Mouse (Mus musculus) heart, postnatal 4 days (tissue): ENCODE measurements around the gene Vmn2r24. TPM values are rescaled to one million over a fixed set of nuclear protein-coding genes. Genes with fewer than 3 reads are reported as not detected.
"Not testable (repeated sequence)": the region's sequence is repeated elsewhere in the genome, so short reads cannot be mapped to it uniquely, and the experiment has no call there.

Experiments
- DNase-seq: peaks from one replicate; pipeline ENCODE4 v3.0.0; 2021
- total RNA-seq, 2 experiments: library from RNA; stranded (reverse); gene quantifications; 2 replicates each; pipeline ENCODE4 v1.2.3; 2021

The Vmn2r24 gene
- not detected for total RNA-seq

DNA sequence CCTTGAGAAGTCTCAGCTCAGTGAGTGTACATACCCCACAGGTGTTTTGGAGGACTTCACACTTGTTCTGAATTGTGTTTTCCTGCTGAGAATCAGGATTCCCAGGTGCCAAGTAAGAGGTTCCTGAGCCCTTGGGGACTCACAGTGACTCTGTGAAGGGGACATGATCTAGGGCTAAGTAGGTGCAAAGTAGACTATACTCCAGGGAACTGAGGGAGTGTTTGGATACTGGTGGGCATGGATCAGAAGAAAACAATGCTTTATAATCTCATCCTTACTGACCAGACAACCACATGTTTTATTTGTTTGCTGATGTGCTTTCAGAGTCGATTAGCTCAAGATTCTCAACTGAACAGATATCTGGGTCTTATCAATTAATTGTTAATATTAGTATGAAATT, at the start of gene Vmn2r24:
TSS of gene Vmn2r24 (plus strand) at position 301 of the 400 bp plus-strand sequence.
- DNase-seq, result no peak

DNA sequence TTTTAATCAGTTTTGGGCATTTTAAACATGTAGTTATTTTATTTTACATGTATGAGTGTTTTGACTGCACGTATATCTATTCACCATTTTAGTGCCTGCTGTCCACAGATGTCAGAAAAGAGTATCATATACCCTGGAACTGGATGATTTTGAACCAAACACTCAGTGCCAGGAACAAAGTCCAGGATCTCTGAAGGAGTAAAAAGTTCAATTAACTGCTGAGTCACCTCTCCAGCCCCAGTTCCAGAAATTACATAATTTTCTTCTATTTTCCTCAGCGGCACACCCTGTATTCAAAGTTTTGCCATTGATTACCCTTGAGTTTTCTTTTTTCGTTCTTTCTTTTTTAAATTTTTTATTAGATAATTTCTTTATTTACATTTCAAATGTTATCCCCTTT, 8.6 kb upstream of the Vmn2r24 start:
- DNase-seq, result no peak

GRCm38 (mm10) chr6:123784857-123785256, 6.2 kb downstream of the Vmn2r24 start:
- DNase-seq, result no peak

- no peak for DNase-seq
These were observed 15.1 kb downstream of the Vmn2r24 start for GRCm38 (mm10) chr6:123793746-123794145.

GRCm38 (mm10) chr6:123810291-123810690, 31.6 kb downstream of the Vmn2r24 start:
- DNase-seq, result not testable (repeated sequence)

- DNase-seq, result no peak
These were observed 41.3 kb downstream of the Vmn2r24 start for GRCm38 (mm10) chr6:123819951-123820350.

DNA sequence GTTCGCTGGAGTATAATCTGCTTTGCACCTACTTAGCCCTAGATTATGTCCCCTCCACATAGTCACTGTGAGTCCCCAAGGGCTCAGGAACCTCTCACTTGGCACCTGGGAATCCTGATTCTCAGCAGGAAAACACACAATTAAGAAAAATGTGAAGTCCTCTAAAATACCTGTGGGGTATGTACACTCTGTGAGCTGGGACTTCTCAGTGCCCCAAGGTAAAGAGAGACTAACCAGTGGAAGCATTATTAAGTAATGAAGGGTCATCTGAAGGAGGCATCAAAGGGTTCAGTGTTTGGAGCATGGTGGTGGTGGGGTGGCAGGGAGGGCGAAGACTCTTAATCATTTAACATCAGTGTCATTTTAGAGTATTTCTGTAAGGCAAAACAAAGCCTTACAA, 74.7 kb downstream of the Vmn2r24 start, which contains the start of gene Vmn2r25:
TSS of gene Vmn2r25 (minus strand) at position 101 of the 400 bp plus-strand sequence.
- DNase-seq, result not testable (repeated sequence)

Other genes with a start within 250 kb of the Vmn2r24 start
- gene Vmn2r21, start 245.5 kb upstream of the Vmn2r24 start, total RNA-seq, result not detected
- gene Vmn2r22, start 128.2 kb upstream of the Vmn2r24 start, total RNA-seq, result not detected
- gene Vmn2r23, start 76.2 kb upstream of the Vmn2r24 start, total RNA-seq, result not detected
- gene Vmn2r25, start 74.6 kb downstream of the Vmn2r24 start, total RNA-seq, result not detected
- gene Vmn2r26, start 245.7 kb downstream of the Vmn2r24 start, total RNA-seq, result not detected